In the genomic region with DNA sequence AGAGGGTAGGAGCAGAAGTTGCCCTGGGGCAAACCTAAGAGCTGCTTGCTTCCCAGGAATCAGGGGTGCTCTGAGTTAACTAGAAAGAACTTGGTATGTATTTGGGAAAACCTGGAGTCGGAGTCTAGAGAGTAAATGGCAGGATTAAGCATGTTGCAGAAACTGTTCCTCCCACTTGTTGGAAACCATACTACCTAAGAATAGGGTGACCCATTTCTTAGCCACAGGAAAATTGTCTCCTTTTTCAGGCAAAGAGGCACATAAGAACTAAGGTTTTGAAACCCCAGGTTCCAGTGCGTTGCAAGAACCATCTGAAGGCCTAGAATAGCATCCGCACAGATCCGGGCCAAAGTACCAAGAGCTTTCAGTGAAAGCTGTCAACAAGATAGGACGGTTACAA, we compare ENCODE assay signal across 25 mouse cellular contexts. TPM values are rescaled to one million over a fixed set of nuclear protein-coding genes. Genes with fewer than 3 reads are reported as not detected.
DNase-seq lines count a peak whose midpoint lies in the region; ATAC-seq and TF ChIP-seq lines count a peak whose summit lies in the region.
"Had no signal": no experiment of that assay in that cellular context is flagged by ENCODE, and none has a peak within 500 bp of the region (broad histone marks: within the 10 kb centered on the region; RNA-seq: fewer than 3 reads in every experiment).

No protein-coding gene starts in this region.

- H3K4me2 ChIP-seq in midbrain, embryonic 11.5 days = no peak overlapping the region
- no peak overlapping the region for H3K4me2 ChIP-seq in midbrain, postnatal 0 days (ENCODE audit: low read depth, low read length, poor library complexity, severe bottlenecking)

- no peak for DNase-seq in frontal cortex, postnatal 14 days (ENCODE audit: low spot score in 2 of 2)
- peak; percentile 6 for DNase-seq in midbrain, embryonic 11.5 days (ENCODE audit: low spot score, missing footprints)
- no peak for DNase-seq in midbrain, postnatal 0 days (ENCODE audit: low spot score)
- DNase-seq in brain, adult 2 months (ENCODE audit: low read depth, low spot score) = peak; percentile 51
- DNase-seq: adrenal gland, adult 2 months; adrenal gland, adult 8-10 months; adrenal gland, postnatal 10 days; adrenal gland, postnatal 14 days; adrenal gland, postnatal 25 days; adrenal gland, postnatal 36 days; B cell, adult 2 months; cerebellum, adult 11 months; cerebellum, adult 11-12 months; cerebellum, adult 18-20 months; cerebellum, adult 2 months had no signal

- no peaks in the 10 kb centered on the region for H3K9me3 ChIP-seq in midbrain, embryonic 11.5 days (ENCODE audit: control insufficient read depth, low read length)
- H3K9me3 ChIP-seq in midbrain, postnatal 0 days (ENCODE audit: low read length) = no peaks in the 10 kb centered on the region
- H3K9me3 ChIP-seq: G1E had no signal

- H3K36me3 ChIP-seq in midbrain, embryonic 11.5 days (ENCODE audit: control insufficient read depth, insufficient read depth, low read length) = no peaks in the 10 kb centered on the region
- H3K36me3 ChIP-seq in midbrain, postnatal 0 days (ENCODE audit: insufficient read depth, low read length) = peaks cover 3% of the 10 kb centered on the region; the same call in 1 of the 2 replicates

- H3K4me3 ChIP-seq in midbrain, embryonic 11.5 days (ENCODE audit: low read depth, low read length) = no peak overlapping the region
- H3K4me3 ChIP-seq in midbrain, postnatal 0 days (ENCODE audit: low read depth, low read length) = no peak overlapping the region

- no peak overlapping the region for H3K9ac ChIP-seq in midbrain, embryonic 11.5 days (ENCODE audit: low read length)
- H3K9ac ChIP-seq in midbrain, postnatal 0 days (replicated peaks; ENCODE audit: low read length, poor library complexity, severe bottlenecking) = no peak overlapping the region

- ATAC-seq in frontal cortex, adult (ENCODE audit: low TSS enrichment) = peak; percentile 83
- ATAC-seq in midbrain, embryonic 11.5 days (ENCODE audit: low FRiP score) = no peak
- no peak for ATAC-seq in midbrain, postnatal 0 days (ENCODE audit: low FRiP score)
- ATAC-seq in granulocyte monocyte progenitor cell, adult 5-6 weeks (replicated peaks; ENCODE audit: poor library complexity, severe bottlenecking) = no peak
- ATAC-seq: activated CD4-positive, CD25-positive, alpha-beta regulatory T cell, adult 4 months; CD4-positive, CD25-positive, alpha-beta regulatory T cell, adult 4 months had no signal

- TF ChIP-seq CTCF in midbrain, postnatal 0 days (IDR thresholded peaks at IDR 0.05) = no peak

- H3K27me3 ChIP-seq in midbrain, embryonic 11.5 days (ENCODE audit: control insufficient read depth, insufficient read depth, low read length) = no peaks in the 10 kb centered on the region
- no peaks in the 10 kb centered on the region for H3K27me3 ChIP-seq in midbrain, postnatal 0 days (ENCODE audit: insufficient read depth, low read length)
- H3K27me3 ChIP-seq: CH12.LX, Patski had no signal

- H3K27ac ChIP-seq in midbrain, embryonic 11.5 days (ENCODE audit: low read depth, low read length) = no peak overlapping the region
- no peak overlapping the region for H3K27ac ChIP-seq in midbrain, postnatal 0 days (ENCODE audit: low read depth, low read length)

- whole genome bisulfite sequencing in midbrain, embryonic 11.5 days = 94% methylated on average over 5 of the region's 5 CpGs
- 96% methylated on average over 5 of the region's 5 CpGs for WGBS in midbrain, postnatal 0 days

- H3K4me1 ChIP-seq in midbrain, embryonic 11.5 days (ENCODE audit: control insufficient read depth, insufficient read depth, low read length) = peaks cover 11% of the 10 kb centered on the region
- H3K4me1 ChIP-seq in midbrain, postnatal 0 days (ENCODE audit: insufficient read depth, low read length) = no peaks in the 10 kb centered on the region

RNA-seq across cellular contexts. Expression of gene Fam185a, which starts 53.7 kb away (rescaled TPM):
- polyA plus RNA-seq in midbrain, embryonic 11.5 days (2014; fragmentation: Nextera tagmentation; extraction: Ambion mirVana) = 4.7 and 5.0 TPM in 2 replicates
- 13.2 and 13.5 TPM in 2 replicates for total RNA-seq in midbrain, postnatal 0 days (2014; rRNA removed)
- polyA plus RNA-seq in midbrain, postnatal 0 days (2015; fragmentation: Nextera tagmentation; extraction: Ambion mirVana) = 10.1 and 10.8 TPM in 2 replicates
- total RNA-seq in granulocyte monocyte progenitor cell, adult 5-6 weeks (2014; fragmentation: Nextera tagmentation) = 6.7 and 10.9 TPM in 2 replicates
- total RNA-seq in granulocyte monocyte progenitor cell, adult 5-6 weeks (2017) = 7.4 and 13.1 TPM in 2 replicates

RNA-seq across cellular contexts. Expression of gene Ccdc146, which starts 54.0 kb away (rescaled TPM):
- 0.32 TPM in 1 of 2 replicates, not detected in the other for polyA plus RNA-seq in midbrain, embryonic 11.5 days (2014; fragmentation: Nextera tagmentation; extraction: Ambion mirVana)
- 0.14 and 0.27 TPM in 2 replicates for total RNA-seq in midbrain, postnatal 0 days (2014; rRNA removed)
- polyA plus RNA-seq in midbrain, postnatal 0 days (2015; fragmentation: Nextera tagmentation; extraction: Ambion mirVana) = 0.43 and 0.74 TPM in 2 replicates
- total RNA-seq in granulocyte monocyte progenitor cell, adult 5-6 weeks (2014; fragmentation: Nextera tagmentation) = not detected in 2 replicates
- total RNA-seq in granulocyte monocyte progenitor cell, adult 5-6 weeks (2017) = 0.43 and 5.2 TPM in 2 replicates
- total RNA-seq: adrenal gland, adult 18-20 months; ES-E14 had no signal
- polyA plus RNA-seq: C2C12, G1E had no signal

Comparison
In these comparisons a context has a peak if more than half of its experiments do, and no peak if none do; other contexts are left out.
1. DNase-seq: peak in midbrain, embryonic 11.5 days (single experiment) and brain, adult 2 months (single experiment); none in frontal cortex, postnatal 14 days (0 of 2) and midbrain, postnatal 0 days (single experiment).